Mouse (Mus musculus): ENCODE results near the gene Rpp25. TPM values are rescaled to one million over a fixed set of nuclear protein-coding genes. Genes with fewer than 3 reads are reported as not detected.

Gene Rpp25
- polyA plus RNA-seq, 1 experiment from 2014 or later = 29.4 TPM

DNA sequence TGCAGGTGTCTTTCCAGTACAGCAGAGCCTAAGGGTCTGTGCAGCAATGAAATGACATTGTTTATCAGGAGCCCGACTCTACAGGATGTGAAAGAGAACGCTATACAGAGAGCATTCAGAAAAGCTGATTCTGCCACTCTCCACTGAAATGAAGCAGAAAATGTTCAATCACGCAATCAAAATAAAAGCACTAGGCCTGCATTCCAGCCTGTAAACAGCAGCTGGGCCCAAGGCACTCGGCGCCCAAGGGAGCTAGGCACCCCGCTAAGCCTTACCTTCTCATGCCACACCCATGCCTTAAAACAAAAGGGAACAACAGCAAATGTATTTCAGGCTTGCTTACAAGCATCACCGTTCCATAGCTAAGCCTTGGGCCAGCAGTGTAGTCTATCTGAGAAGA, 5.3 kb upstream of the Rpp25 start:
- Histone ChIP-seq H3K27me3 (replicated peaks) (peaks cover 16% of the 10 kb centered on the region), H3K9me3 (no peaks in the 10 kb centered on the region), H3K4me2 (no peak overlapping the region), H3K4me3 (no peak overlapping the region), H3K9ac (no peak overlapping the region), H3K36me3 (replicated peaks) (no peaks in the 10 kb centered on the region), H3K27ac (peak overlapping the region; percentile 59; the same call in 1 of the 2 replicates), H3K4me1 (peaks cover 31% of the 10 kb centered on the region)
- ATAC-seq (replicated peaks) = no peak
- 47% methylated on average over 7 of the region's 7 CpGs for WGBS

DNA sequence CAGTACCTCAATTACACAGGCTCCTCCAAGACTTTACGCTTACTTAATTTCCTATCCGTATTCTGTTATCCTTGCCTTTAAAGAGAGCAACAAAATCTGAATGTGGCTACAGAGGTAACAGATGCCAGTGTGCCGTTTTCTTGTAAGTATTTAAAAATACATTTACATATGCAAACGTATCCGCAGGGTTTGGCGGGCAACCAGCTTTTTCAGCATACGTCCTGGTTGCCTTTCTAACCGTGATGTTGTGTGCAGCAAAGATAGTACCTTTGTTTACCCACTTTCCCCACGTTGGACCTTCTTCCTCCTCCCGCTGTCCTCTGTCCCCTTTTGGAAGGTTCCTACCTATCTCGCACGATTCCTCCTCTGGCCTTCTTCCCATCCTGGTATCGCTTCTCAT, 2.4 kb upstream of the Rpp25 start:
- Histone ChIP-seq H3K36me3 (replicated peaks) (no peaks in the 10 kb centered on the region), H3K9ac (peak overlapping the region; percentile 38; the same call in 1 of the 2 replicates), H3K9me3 (no peaks in the 10 kb centered on the region), H3K4me1 (peaks cover 59% of the 10 kb centered on the region), H3K4me2 (peak overlapping the region; percentile 98), H3K27ac (peak overlapping the region; percentile 77), H3K4me3 (peak overlapping the region; percentile 27), H3K27me3 (replicated peaks) (peaks cover 38% of the 10 kb centered on the region)
- WGBS = 3% methylated on average over 13 of the region's 13 CpGs
- ATAC-seq (replicated peaks) = no peak

DNA sequence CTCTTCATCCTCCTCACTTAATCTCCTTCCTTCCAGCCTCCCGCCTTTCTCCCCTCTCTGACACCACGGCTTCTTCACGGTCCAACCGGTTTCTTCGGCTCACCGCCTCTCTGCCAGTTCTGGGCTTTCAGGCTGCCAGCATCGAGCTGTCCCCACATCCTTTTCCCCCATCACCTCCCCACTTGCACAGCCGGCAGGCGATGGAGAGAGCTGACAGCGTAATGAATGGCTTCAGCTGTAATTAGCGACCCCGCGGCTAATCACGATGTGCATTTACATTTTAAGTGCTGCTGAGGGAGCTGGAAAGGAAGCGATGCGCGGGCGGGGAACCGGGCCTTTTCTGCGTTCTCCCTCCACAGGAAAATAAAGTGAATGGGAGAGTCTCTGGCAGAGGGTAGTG, 2.0 kb upstream of the Rpp25 start:
- 2% methylated on average over 20 of the region's 20 CpGs for WGBS

DNA sequence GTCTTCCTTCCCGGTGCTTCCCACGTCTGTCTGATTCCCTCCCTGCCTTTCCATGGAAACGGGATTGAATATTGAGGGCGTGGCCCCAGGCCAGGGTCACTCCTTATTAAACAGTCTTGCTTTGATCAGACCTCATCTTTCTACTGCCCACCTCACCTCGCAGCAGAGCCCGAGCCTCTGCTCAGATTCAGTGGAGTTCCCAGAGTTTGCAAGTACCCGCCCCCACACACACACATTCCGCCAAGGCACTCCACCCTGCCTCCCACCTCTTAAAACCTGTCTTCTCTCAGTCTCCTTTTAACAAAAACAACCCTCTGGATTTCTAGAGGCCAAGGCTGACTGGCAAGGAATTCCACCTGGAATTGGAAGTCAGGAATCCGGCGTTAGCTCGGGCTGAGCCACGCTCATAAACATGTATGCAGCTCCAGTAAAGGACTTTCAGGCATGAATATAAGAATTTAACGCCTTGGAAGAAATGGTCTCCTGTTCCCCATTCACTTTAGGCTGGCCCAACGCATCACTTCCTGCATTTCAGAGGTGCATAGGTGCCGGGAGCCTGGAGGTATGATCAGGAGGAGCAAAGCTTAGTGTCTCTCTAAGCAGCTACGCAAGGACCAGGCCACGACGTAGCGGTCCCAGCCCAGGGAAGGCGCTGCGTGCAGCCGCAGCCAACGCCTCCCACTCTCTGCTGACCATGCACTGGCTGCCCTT, 760 bp upstream of the Rpp25 start:
- Histone ChIP-seq H3K4me3 (peak overlapping the region; percentile 47), H3K4me1 (peaks cover 59% of the 10 kb centered on the region), H3K36me3 (replicated peaks) (no peaks in the 10 kb centered on the region), H3K9ac (peak overlapping the region; percentile 53; the same call in 1 of the 2 replicates), H3K27me3 (replicated peaks) (peaks cover 36% of the 10 kb centered on the region), H3K9me3 (no peaks in the 10 kb centered on the region), H3K4me2 (peak overlapping the region; percentile 98), H3K27ac (peak overlapping the region; percentile 77)
- no peak for ATAC-seq (replicated peaks)
- 5% methylated on average over 23 of the region's 23 CpGs for WGBS

More for the DNA sequence above, 2.0 kb upstream of the Rpp25 start:
- Histone ChIP-seq H3K4me3 (peak overlapping the region; percentile 27), H3K27me3 (replicated peaks) (peaks cover 38% of the 10 kb centered on the region), H3K4me1 (peaks cover 59% of the 10 kb centered on the region), H3K9me3 (no peaks in the 10 kb centered on the region), H3K9ac (peak overlapping the region; percentile 38), H3K36me3 (replicated peaks) (no peaks in the 10 kb centered on the region), H3K4me2 (peak overlapping the region; percentile 98), H3K27ac (peak overlapping the region; percentile 77)
- no peak; the same call in 1 of the 2 replicates for ATAC-seq (replicated peaks)

DNA sequence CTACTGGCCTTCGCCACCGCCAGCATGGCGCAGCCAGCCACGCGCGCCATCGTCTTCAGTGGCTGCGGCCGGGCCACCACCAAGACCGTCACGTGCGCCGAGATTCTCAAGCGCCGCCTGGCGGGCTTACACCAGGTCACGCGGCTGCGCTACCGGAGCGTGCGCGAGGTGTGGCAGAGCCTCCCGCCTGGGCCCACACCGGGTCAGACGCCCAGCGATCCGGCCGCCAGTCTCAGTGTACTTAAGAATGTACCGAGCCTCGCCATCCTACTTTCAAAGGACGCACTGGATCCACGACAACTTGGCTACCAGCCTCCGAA, 515 bp downstream of the Rpp25 start:
- Histone ChIP-seq H3K9me3 (no peaks in the 10 kb centered on the region), H3K4me3 (peak overlapping the region; percentile 47), H3K27ac (peak overlapping the region; percentile 77), H3K27me3 (replicated peaks) (peaks cover 36% of the 10 kb centered on the region), H3K4me2 (peak overlapping the region; percentile 98), H3K9ac (peak overlapping the region; percentile 53), H3K36me3 (replicated peaks) (no peaks in the 10 kb centered on the region), H3K4me1 (peaks cover 56% of the 10 kb centered on the region)
- WGBS = 1% methylated on average over 34 of the region's 34 CpGs
- ATAC-seq (replicated peaks) = peak; percentile 57

DNA sequence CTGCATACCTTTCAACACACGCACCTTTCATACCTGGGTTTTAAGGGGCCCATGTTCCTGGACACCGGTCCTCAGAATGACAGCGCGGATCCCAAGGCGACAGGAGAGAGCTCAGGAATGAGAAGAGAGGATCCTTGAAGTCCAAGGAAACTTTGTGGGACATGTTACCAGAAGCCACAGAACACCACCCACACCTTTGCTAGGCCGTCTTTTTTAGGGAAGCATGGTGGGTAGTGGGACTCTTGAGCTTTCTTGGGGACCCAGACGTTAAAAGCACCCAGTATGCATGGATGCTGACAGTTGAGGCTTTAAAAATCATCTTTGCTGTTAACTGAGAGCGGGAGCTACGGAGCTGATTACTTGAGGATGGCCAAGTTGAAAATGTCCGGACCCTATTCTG, 1.1 kb downstream of the Rpp25 start:
- no peak for ATAC-seq (replicated peaks)
- H3K36me3 ChIP-seq (replicated peaks) = no peaks in the 10 kb centered on the region
- peak overlapping the region; percentile 98 for H3K4me2 ChIP-seq
- H3K27ac ChIP-seq = peak overlapping the region; percentile 77
- no peaks in the 10 kb centered on the region for H3K9me3 ChIP-seq
- WGBS = 47% methylated on average over 10 of the region's 10 CpGs
- H3K9ac ChIP-seq = no peak overlapping the region; the same call in 1 of the 2 replicates
- H3K4me3 ChIP-seq = peak overlapping the region; percentile 47
- peaks cover 56% of the 10 kb centered on the region for H3K4me1 ChIP-seq
- peaks cover 36% of the 10 kb centered on the region for H3K27me3 ChIP-seq (replicated peaks)

DNA sequence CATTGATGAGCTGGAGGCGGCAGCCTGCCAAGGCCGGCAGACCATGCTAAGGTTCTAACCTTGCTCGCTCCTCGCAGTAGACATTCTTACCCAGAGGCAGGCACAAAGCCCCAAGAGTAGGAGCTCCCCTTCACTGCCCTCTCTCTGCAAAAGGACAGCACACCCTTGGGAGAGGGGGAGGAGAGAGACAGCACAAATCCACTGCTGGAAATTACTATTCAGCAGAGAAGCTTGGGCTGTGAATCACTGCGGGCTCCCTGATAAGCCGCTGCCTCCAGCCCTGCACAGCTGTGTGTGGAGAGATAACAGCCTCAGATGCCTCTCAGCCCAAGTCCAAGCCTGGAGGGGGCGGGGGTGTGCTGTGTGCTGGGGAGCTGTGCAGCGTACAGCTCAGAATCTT, 1.9 kb downstream of the Rpp25 start:
- H3K36me3 ChIP-seq (replicated peaks) = no peaks in the 10 kb centered on the region
- H3K4me3 ChIP-seq = peak overlapping the region; percentile 7
- 5% methylated on average over 8 of the region's 8 CpGs for WGBS
- H3K27me3 ChIP-seq (replicated peaks) = peaks cover 31% of the 10 kb centered on the region
- ATAC-seq (replicated peaks) = peak; percentile 92
- H3K4me1 ChIP-seq = peaks cover 56% of the 10 kb centered on the region
- no peak overlapping the region for H3K9ac ChIP-seq
- H3K27ac ChIP-seq = peak overlapping the region; percentile 77
- H3K4me2 ChIP-seq = peak overlapping the region; percentile 98
- H3K9me3 ChIP-seq = no peaks in the 10 kb centered on the region

DNA sequence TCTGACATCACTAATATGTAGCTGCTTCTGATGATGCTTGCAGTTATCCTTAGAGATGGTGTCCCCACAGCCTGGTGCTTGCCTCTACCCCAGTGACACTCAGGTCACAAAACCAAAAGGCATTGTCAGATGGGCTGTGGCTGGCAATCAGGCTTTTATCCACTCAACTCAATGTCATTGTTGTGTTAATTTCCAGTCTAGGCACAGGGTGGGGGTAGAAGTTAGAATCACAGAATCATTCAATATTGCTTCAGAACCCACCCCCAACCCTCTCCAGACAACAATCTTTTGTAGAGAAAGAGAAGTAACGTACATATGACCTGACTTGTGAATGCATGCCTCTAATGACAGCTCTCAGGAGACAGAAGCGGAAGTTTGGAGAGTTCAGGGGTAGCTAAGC, 6.8 kb downstream of the Rpp25 start:
- peaks cover 9% of the 10 kb centered on the region for H3K4me1 ChIP-seq
- no peaks in the 10 kb centered on the region for H3K9me3 ChIP-seq
- WGBS = 59% methylated on average over 2 of the region's 2 CpGs
- 0 out of 2 replicates have a peak, but pooled peaks cover 4% of the 10 kb centered on the region for H3K27me3 ChIP-seq (replicated peaks)
- H3K4me2 ChIP-seq = no peak overlapping the region
- ATAC-seq (replicated peaks) = no peak
- no peak overlapping the region for H3K4me3 ChIP-seq
- no peak overlapping the region for H3K27ac ChIP-seq
- no peaks in the 10 kb centered on the region for H3K36me3 ChIP-seq (replicated peaks)
- no peak overlapping the region for H3K9ac ChIP-seq

DNA sequence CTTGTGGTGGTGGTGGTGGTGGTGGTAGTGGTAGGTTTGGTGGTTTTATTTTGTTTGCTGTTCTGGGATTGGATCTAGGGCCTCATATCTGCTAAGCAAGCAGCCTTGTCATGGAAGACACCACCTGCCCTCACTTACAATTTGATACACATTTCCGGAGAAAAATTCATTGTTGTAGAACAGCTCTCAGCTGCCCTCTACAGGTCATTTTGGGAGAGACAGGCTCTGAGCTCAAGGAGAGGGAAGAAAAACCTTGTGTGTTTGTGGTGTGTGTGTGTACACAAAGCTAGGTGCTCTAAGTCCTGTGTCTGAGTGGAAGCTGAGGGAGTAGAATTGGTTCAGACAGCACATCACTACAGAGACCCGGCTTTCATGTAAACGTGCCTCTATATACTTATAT, 13.3 kb downstream of the Rpp25 start:
- H3K4me2 ChIP-seq = no peak overlapping the region
- H3K9ac ChIP-seq = no peak overlapping the region
- no peaks in the 10 kb centered on the region for H3K27me3 ChIP-seq (replicated peaks)
- 12% methylated on average over 3 of the region's 3 CpGs for WGBS
- H3K4me1 ChIP-seq = peaks cover 6% of the 10 kb centered on the region
- H3K4me3 ChIP-seq = no peak overlapping the region
- ATAC-seq (replicated peaks) = no peak
- H3K27ac ChIP-seq = peak overlapping the region; percentile 66
- no peaks in the 10 kb centered on the region for H3K36me3 ChIP-seq (replicated peaks)
- no peaks in the 10 kb centered on the region for H3K9me3 ChIP-seq

DNA sequence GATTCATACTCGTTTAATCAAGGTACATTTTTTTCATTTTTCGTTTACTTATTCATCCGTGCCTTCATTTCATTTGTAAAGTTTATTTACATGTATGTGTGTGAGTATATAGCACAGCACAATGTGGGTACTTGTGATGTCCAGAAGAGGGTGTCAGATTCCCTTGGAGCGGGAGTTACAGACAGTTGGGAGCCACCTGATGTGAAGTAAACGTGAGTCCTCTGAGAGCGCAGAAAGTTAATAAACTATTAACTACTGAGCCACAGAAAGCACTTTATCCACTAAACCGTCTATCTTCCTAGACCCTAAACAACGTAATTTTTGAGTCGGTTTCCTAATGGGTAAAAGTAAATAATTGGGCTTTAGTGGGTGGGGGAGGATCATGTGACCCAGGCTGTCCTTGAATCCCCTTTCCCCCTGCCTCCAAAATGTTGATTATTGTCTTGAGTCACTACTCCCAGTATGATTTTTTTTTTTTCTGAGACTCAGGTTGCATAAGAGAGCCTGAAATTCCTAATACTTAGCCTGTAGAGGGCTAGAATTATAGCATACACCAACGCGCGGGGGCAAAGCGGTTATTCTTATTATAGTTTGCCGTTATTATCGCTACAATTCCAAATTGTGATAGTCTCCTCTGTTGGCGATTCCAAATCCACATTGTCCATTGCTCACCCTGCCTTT, 16.7 kb downstream of the Rpp25 start:
- Histone ChIP-seq H3K9me3 (no peaks in the 10 kb centered on the region), H3K4me3 (peak overlapping the region; percentile 92), H3K36me3 (replicated peaks) (no peaks in the 10 kb centered on the region), H3K4me1 (peaks cover 37% of the 10 kb centered on the region), H3K4me2 (peak overlapping the region; percentile 83), H3K27ac (peak overlapping the region; percentile 91), H3K27me3 (replicated peaks) (no peaks in the 10 kb centered on the region), H3K9ac (peak overlapping the region; percentile 40)
- WGBS = 24% methylated on average over 16 of the region's 16 CpGs
- ATAC-seq (replicated peaks) = peak; percentile 43

DNA sequence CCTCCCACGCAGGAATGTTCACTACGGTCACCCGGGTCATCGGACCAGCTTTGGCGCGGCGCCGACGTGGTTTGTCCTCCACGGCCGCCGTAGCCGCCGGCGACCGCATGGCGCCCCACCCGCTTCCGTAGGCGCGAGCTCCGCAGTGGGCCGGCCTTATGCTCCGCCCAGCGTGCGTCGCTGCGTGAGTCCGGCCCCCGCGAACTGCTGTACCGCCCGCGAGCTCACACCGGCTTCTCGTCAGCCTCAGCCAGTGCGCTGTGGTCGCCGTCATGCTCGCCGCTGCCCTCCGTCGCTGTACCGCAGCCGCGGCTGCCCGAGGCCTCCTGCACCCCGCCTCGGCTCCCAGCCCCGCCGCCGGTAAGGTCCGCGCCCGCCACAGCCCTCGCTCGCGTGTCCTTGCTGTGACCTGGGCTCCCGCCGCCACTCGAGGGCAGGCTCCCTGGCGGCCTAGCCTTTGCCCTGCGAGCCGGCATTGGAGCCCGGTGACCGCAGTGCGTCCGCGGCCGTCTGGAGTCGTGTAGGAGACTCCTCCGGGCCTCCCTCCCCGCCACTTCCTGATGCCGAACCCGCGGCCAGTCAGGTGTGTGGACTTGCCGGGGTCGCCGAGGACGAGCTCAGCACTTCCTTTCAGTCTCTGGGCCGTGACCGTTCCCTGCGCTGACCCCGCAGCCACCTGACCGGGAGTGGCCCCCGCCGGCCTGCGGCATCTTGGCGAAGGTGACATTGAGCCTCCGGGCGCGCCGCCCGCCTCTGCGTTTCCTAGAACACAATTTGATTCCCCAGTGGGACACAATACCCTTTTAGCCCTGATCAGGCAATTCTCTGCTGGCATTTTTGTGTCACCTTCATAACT, 17.5 kb downstream of the Rpp25 start, which contains the start of gene Cox5a:
TSS of gene Cox5a (plus strand) at position 219 of the 856 bp plus-strand sequence.
- Histone ChIP-seq H3K4me2 (peak within 1 kb of the TSS; percentile 83), H3K36me3 (replicated peaks) (no peaks in the 10 kb centered on the region), H3K9me3 (no peaks in the 10 kb centered on the region), H3K27ac (peak within 1 kb of the TSS; percentile 91), H3K4me1 (peaks cover 39% of the 10 kb centered on the region), H3K9ac (peak within 1 kb of the TSS; percentile 98), H3K4me3 (peak within 1 kb of the TSS; percentile 92), H3K27me3 (replicated peaks) (no peaks in the 10 kb centered on the region)
- WGBS = under 1% methylated on average over 95 of the region's 95 CpGs
- ATAC-seq (replicated peaks) = peak; percentile 96

Data from midbrain, embryonic 15.5 days (tissue).